Mouse (Mus musculus) lung, postnatal 25 days (tissue): ENCODE measurements around the gene Stac2.
A peak's percentile ranks its signal among the peaks of the same experiment; 100 is the strongest.

ENCODE experiments used
- DNase-seq: peaks from one replicate; pipeline ENCODE4 v3.0.0; 2022; ENCODE audit warnings: low spot score

Gene Stac2

DNA sequence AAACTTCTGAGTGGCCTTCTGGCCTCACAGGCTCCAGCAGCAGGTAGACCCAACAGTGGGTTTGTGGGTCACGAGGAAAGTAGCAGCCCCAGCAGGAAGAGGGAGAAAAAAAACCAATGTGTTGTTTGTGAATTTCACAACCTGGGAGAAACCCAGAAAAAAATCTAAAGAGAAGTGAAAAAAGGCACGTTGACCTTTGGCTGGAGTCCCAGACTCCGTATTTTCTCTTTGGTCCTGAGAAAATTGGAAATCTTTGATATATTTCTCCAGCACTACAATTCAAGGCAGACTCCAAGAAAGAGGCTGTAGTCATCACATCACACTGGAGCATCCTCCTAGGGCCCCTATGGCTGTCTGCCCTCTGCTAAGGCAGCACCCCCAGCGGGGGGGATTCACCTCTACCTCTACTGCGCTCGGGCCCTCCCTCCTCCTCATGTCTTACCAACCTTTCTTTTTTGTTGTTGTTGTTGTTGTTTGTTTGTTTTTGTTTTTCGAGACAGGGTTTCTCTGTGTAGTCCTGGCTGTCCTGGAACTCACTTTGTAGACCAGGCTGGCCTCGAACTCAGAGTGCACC is 55.8 kb downstream of the Stac2 start:
- no peak for DNase-seq

DNA sequence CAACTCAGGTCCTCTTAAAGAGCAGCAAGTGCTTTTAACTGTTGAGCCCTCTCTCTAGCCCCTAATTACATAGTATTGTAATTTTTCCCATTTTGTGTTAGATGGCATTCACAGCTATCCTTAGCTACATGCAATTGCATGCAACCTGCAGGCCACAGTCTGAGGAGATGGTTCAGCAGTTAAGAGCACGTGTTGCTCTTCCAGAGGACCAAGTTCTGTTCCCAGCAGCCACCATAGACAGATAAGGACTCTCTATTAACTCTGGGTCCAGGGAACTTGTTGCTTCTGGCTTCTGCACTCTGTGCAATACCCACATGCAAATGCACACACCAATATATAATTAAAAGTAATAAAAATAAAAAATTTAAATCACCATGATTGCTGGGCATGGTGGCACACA is 56.6 kb downstream of the Stac2 start:
- no peak for DNase-seq

GRCm38 (mm10) chr11:97995564-97996288 is 57.5 kb downstream of the Stac2 start, which contains the start of gene Arl5c:
Gene Arl5c, minus strand, starts transcription at chr11:97996181.
- no peak for DNase-seq

DNA sequence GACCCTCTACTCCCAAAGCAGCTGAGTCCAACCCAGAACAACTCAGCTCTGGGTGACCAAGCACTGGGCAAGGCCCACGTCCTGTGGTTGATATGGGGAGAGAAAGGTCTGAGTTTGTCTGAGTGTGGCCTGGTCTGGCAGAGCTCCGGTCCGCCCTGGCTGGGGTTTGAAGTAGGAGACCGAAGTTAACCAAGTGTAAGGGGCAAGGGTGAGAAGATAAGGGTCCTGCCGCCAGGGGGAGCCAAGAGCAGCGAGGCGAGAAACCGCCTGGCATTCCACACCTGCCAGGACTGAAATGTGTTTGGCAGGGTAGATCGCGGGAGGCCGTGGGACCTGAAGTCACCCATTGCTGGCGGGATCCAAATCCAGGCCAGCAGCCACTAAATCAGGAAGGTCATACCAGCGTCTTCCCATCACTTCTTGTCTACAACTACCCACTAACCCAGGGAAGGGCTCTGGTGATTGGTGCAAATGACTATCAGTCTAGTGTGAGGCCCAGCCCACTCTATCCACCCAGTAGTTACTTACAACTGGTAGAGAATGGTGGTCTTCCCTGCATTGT is 58.6 kb downstream of the Stac2 start:
- peak; percentile 87 for DNase-seq

DNA sequence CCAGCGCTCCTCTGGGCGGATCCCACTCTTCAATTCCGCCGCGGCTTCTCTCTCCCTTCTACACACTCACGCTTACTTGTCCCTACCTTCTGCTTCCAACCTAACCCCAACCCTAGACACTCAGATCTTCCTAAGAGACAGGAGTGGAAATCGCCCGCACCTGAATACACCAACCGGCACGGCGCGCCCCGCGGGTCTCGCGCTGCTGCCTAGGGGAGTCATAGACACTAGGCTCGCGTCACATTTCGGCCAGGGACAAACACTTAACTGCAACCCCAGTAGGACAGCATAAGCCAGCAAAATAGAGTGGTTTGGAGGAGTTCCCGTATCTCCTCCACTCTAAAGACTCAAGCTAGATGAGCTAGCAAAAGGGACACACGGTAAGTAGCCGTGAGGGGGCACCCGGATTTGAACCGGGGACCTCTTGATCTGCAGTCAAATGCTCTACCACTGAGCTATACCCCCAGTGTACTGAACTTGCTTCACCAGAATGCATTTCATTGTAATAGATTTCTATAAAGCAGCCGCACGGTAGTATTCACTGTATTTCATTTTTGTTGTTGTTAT is 64.6 kb downstream of the Stac2 start:
- peak; percentile 93 for DNase-seq

- peak; percentile 95 for DNase-seq
Observed at GRCm38 (mm10) chr11:97987551-97988526, 65.4 kb downstream of the Stac2 start.

DNA sequence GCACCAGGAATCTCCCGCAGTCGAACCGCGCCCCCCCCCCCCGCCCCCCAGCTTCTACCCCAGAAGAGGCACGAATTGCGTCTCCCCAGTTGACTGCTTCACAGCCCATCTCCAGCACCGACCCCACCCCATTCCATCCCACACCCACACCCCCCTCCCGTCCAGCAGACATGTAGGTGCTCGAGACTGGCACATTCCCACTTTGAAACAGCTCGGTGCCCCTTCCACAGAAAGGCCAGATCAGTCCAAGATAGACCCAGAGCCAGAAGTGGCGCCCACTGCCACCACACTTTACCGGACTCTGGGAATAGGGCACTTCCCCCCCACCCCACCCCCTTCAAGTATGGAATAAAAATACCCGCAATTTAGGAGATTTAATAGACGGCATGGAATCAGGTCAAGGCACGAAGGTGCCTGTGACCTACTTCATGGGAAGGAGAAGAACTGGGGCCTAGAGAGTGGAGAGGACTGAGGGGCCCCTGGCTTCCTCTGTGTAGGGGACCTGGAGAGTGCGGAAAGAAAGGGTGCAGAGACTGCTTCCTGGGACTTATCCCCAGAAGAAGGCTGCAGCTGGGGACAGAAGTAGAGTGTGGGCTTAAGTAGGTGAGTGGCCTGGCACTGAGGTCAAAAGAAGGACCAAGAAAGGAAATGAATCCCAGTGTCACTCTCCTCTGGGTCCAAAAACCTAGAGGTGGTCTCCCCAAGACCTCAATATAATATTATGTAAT is 66.4 kb downstream of the Stac2 start:
- DNase-seq: no peak
